Mouse (Mus musculus): ENCODE measurements around the gene Bckdhb. TPM values are rescaled to one million over a fixed set of nuclear protein-coding genes. Genes with fewer than 3 reads are reported as not detected.

The Bckdhb gene
- polyA plus RNA-seq, 1 experiment from 2014 or later, result 32.0 TPM

DNA sequence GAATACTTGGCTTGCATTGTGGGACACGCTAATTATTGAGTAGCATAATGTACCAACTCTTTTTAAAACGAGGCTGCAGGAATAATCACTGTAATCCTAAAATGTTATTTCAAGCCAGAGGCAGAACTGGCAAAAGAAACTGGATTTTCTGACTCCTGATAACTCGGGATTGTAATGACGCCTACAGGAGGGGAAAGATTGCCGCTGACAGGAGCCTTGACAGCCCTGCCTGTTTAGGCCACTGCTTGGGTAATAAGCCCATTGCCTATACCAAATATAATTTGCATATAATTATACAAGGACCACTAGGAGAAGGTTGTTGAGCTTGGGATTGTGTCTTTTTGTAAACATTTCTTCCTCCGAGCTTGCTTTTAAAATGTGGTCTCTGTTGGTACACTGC lies 145.3 kb downstream of the Bckdhb start:
- H3K27ac ChIP-seq (ENCODE audit: low read length), result no peak overlapping the region; the same call in 1 of the 2 replicates
- no peaks in the 10 kb centered on the region for H3K36me3 ChIP-seq (ENCODE audit: control insufficient read depth, insufficient read depth, low read length)
- peak; percentile 72 for ATAC-seq
- no peak overlapping the region for H3K4me2 ChIP-seq (ENCODE audit: low read length)
- H3K9ac ChIP-seq (ENCODE audit: low read depth, low read length), result no peak overlapping the region
- H3K9me3 ChIP-seq (replicated peaks; ENCODE audit: control insufficient read depth, low read length, poor library complexity, severe bottlenecking), result no peaks in the 10 kb centered on the region
- 54% methylated on average over 6 of the region's 6 CpGs for WGBS
- H3K4me3 ChIP-seq (ENCODE audit: low read depth, low read length), result no peak overlapping the region
- peaks cover 8% of the 10 kb centered on the region for H3K4me1 ChIP-seq (ENCODE audit: control insufficient read depth, insufficient read depth, low read length)
- no peaks in the 10 kb centered on the region for H3K27me3 ChIP-seq (ENCODE audit: control insufficient read depth, insufficient read depth, low read depth, low read length)

DNA sequence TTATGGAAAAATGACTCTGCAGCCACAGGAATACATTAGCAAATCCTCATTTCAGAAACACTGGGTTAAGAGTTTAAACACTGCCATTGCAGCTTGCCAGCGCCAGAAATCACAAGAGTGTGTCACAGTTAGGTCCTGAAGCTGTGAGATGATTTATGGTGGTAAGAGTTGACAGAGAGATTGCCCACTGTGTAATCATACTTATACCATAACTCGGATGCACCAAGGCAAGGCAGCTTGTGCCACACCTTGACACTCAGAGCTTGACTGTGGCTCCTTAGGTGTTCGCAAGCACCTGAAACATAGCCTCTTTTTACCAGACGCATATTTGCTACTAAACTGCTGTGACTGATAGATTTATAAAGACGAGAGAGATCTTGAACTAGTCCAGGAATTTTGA lies 145.8 kb downstream of the Bckdhb start:
- no peak overlapping the region for H3K9ac ChIP-seq (ENCODE audit: low read depth, low read length)
- 62% methylated on average over 5 of the region's 5 CpGs for WGBS
- H3K27ac ChIP-seq (ENCODE audit: low read length), result no peak overlapping the region
- peak; percentile 32; the same call in 1 of the 2 replicates for ATAC-seq
- no peak overlapping the region for H3K4me2 ChIP-seq (ENCODE audit: low read length)
- H3K4me1 ChIP-seq (ENCODE audit: control insufficient read depth, insufficient read depth, low read length), result peaks cover 8% of the 10 kb centered on the region
- H3K36me3 ChIP-seq (ENCODE audit: control insufficient read depth, insufficient read depth, low read length), result no peaks in the 10 kb centered on the region
- H3K27me3 ChIP-seq (ENCODE audit: control insufficient read depth, insufficient read depth, low read depth, low read length), result no peaks in the 10 kb centered on the region
- H3K9me3 ChIP-seq (replicated peaks; ENCODE audit: control insufficient read depth, low read length, poor library complexity, severe bottlenecking), result no peaks in the 10 kb centered on the region
- H3K4me3 ChIP-seq (ENCODE audit: low read depth, low read length), result no peak overlapping the region

DNA sequence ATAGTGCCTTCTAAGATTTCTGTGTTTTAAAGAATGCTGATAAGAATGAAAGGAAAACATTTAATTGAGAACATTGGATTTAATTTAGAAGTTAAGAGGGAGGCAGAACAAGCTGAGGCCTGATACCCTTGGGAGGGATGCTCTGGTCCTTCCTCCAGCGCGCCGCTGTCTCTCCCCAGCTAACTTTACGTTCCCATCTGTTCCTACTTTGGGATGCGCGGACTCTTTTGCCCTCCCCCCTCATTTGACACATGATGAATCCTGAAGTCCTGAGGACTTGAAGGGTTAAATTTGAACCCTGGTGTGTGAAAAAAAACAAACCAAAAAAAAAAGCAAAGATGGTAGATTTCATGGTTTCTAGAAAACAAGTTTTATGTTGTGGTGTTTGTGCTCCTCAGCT lies 147.6 kb downstream of the Bckdhb start:
- H3K4me3 ChIP-seq (ENCODE audit: low read depth, low read length), result no peak overlapping the region
- H3K9ac ChIP-seq (ENCODE audit: low read depth, low read length), result no peak overlapping the region
- H3K27me3 ChIP-seq (ENCODE audit: control insufficient read depth, insufficient read depth, low read depth, low read length), result no peaks in the 10 kb centered on the region
- H3K27ac ChIP-seq (ENCODE audit: low read length), result no peak overlapping the region
- ATAC-seq, result no peak
- no peak overlapping the region for H3K4me2 ChIP-seq (ENCODE audit: low read length)
- peaks cover 8% of the 10 kb centered on the region for H3K4me1 ChIP-seq (ENCODE audit: control insufficient read depth, insufficient read depth, low read length)
- 67% methylated on average over 6 of the region's 6 CpGs for WGBS
- H3K9me3 ChIP-seq (replicated peaks; ENCODE audit: control insufficient read depth, low read length, poor library complexity, severe bottlenecking), result no peaks in the 10 kb centered on the region
- no peaks in the 10 kb centered on the region for H3K36me3 ChIP-seq (ENCODE audit: control insufficient read depth, insufficient read depth, low read length)

DNA sequence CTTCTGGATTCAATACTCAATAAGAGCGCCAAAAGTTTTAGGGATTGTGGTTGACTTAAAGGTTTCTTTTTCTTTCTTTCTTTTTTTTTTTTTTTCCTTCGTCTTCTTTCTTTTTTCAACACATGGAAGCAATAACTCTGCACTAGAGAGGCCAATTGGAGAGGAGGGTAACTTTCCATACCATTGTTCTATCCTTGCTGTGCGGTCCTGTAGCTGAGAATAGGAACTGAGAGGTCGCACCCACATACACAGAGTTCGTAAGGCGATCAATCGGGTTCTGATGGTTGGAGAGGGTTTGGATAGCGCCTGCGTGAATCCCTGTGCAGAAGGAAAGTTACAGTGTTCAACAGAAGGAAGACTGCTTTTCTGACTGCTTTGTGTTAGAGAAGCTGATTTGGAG lies 148.3 kb downstream of the Bckdhb start:
- Histone ChIP-seq H3K27ac (ENCODE audit: low read length) (no peak overlapping the region), H3K27me3 (ENCODE audit: control insufficient read depth, insufficient read depth, low read depth, low read length) (no peaks in the 10 kb centered on the region), H3K4me1 (ENCODE audit: control insufficient read depth, insufficient read depth, low read length) (peaks cover 8% of the 10 kb centered on the region), H3K4me3 (ENCODE audit: low read depth, low read length) (no peak overlapping the region), H3K9me3 (replicated peaks; ENCODE audit: control insufficient read depth, low read length, poor library complexity, severe bottlenecking) (no peaks in the 10 kb centered on the region), H3K4me2 (ENCODE audit: low read length) (no peak overlapping the region), H3K36me3 (ENCODE audit: control insufficient read depth, insufficient read depth, low read length) (no peaks in the 10 kb centered on the region), H3K9ac (ENCODE audit: low read depth, low read length) (no peak overlapping the region)
- no peak for ATAC-seq
- 87% methylated on average over 9 of the region's 9 CpGs for WGBS

DNA sequence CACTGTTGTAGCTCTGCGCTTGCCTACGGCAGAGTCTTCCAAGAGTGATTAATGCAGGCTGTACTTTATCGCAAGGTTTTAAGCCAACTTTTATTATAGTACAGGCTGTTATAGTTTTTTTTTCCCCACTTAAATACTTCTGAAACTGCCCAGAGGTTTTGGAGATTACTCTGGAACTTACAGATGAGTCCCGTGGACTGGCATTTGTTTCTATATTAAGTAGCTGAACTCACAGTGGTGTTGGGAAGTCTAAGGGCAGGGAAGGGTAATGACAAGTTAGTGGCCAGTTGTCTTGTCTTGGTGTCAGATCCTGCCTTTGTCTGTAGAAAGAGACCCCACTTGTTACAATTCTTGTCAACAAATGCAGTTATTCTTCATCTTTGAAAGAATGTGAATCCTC lies 158.6 kb downstream of the Bckdhb start:
- Histone ChIP-seq H3K36me3 (ENCODE audit: control insufficient read depth, insufficient read depth, low read length) (no peaks in the 10 kb centered on the region), H3K27me3 (ENCODE audit: control insufficient read depth, insufficient read depth, low read depth, low read length) (no peaks in the 10 kb centered on the region), H3K27ac (ENCODE audit: low read length) (no peak overlapping the region), H3K4me2 (ENCODE audit: low read length) (no peak overlapping the region), H3K9me3 (replicated peaks; ENCODE audit: control insufficient read depth, low read length, poor library complexity, severe bottlenecking) (no peaks in the 10 kb centered on the region), H3K9ac (ENCODE audit: low read depth, low read length) (no peak overlapping the region), H3K4me1 (ENCODE audit: control insufficient read depth, insufficient read depth, low read length) (no peaks in the 10 kb centered on the region), H3K4me3 (ENCODE audit: low read depth, low read length) (no peak overlapping the region)
- WGBS, result 79% methylated on average over 4 of the region's 4 CpGs
- no peak for ATAC-seq

DNA sequence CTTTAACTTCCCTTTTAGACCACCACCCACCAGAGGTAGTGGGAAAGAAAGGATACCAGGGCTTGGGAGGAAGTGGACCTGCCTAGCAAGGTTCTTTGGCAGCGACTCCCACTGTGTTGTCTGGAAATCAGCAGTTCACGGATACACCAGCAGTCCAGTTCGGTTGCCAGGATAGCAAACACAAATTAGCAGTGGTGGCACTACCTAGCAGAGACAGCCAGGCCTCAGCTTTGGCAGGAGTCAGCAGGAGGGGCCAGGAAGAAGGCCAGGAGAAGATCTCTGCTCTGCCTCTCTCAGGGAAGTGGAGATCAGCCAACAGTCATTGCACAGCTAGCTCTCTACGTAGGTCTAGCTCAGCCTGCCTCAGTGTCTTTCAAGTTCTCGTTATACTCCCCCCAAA lies 159.7 kb downstream of the Bckdhb start:
- no peaks in the 10 kb centered on the region for H3K4me1 ChIP-seq (ENCODE audit: control insufficient read depth, insufficient read depth, low read length)
- H3K9ac ChIP-seq (ENCODE audit: low read depth, low read length), result no peak overlapping the region
- no peak overlapping the region for H3K4me3 ChIP-seq (ENCODE audit: low read depth, low read length)
- H3K36me3 ChIP-seq (ENCODE audit: control insufficient read depth, insufficient read depth, low read length), result no peaks in the 10 kb centered on the region
- no peak overlapping the region for H3K4me2 ChIP-seq (ENCODE audit: low read length)
- no peaks in the 10 kb centered on the region for H3K27me3 ChIP-seq (ENCODE audit: control insufficient read depth, insufficient read depth, low read depth, low read length)
- H3K27ac ChIP-seq (ENCODE audit: low read length), result no peak overlapping the region
- ATAC-seq, result no peak
- 94% methylated on average over 5 of the region's 5 CpGs for WGBS
- H3K9me3 ChIP-seq (replicated peaks; ENCODE audit: control insufficient read depth, low read length, poor library complexity, severe bottlenecking), result no peaks in the 10 kb centered on the region

DNA sequence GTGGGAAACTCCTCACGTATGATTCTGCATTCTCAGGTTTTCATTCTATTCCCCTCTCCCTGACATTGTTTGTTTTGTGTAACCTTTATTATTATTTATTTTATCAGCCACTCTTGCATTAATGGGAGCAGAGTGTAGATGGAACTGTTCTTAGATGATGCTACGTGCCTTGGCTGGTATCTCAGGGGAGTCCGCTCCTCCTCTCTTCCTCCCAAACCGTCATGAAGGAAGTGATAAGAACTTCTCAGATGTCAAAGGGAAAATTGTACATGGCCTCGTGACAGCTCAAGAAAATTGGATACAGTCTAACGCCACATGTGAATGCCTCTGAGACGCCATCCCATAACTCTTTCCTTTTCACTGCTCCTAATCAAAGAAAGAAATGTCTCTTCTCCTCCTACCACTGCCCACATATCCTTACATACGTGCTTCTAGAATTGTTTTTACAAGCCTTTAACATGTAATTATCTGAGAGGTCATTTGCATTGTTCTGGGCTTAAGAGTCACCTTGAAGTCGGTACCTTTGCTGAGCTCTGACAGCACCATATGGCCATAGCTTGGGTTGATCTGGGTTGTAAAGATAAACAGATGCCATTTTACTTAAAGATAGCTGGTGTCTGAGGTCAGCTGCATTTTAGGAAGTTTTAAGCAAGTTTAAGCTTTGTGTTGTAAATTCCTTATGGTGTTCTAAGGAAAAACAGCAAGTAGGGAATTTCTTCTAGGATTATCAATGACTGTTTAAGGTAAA lies 165.5 kb downstream of the Bckdhb start:
- H3K4me1 ChIP-seq (ENCODE audit: control insufficient read depth, insufficient read depth, low read length), result no peaks in the 10 kb centered on the region
- H3K4me3 ChIP-seq (ENCODE audit: low read depth, low read length), result no peak overlapping the region
- H3K9ac ChIP-seq (ENCODE audit: low read depth, low read length), result no peak overlapping the region
- no peak overlapping the region for H3K27ac ChIP-seq (ENCODE audit: low read length)
- WGBS, result 80% methylated on average over 9 of the region's 9 CpGs
- no peak overlapping the region for H3K4me2 ChIP-seq (ENCODE audit: low read length)
- ATAC-seq, result no peak
- H3K27me3 ChIP-seq (ENCODE audit: control insufficient read depth, insufficient read depth, low read depth, low read length), result no peaks in the 10 kb centered on the region
- H3K36me3 ChIP-seq (ENCODE audit: control insufficient read depth, insufficient read depth, low read length), result no peaks in the 10 kb centered on the region
- no peaks in the 10 kb centered on the region for H3K9me3 ChIP-seq (replicated peaks; ENCODE audit: control insufficient read depth, low read length, poor library complexity, severe bottlenecking)

DNA sequence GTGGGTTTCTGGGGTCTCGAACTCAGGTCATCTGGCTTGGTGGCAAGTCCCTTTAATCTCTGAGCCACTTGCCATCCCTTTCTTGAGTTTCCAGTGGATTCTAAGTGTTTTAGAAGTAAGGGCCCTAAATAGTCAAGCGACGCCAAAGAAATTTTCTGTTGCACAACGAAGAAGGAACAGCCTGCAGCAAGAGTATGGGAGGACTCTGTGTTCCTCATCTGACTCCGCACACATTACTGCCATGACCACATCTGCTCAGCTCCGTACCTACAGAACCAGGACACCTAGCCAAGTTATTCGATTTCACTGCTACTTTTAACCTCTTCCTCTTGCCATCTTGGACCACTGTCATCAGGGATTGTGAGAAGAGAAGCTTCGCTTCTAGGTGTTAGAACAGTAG lies 168.0 kb downstream of the Bckdhb start:
- no peak for ATAC-seq
- Histone ChIP-seq H3K36me3 (ENCODE audit: control insufficient read depth, insufficient read depth, low read length) (no peaks in the 10 kb centered on the region), H3K4me1 (ENCODE audit: control insufficient read depth, insufficient read depth, low read length) (no peaks in the 10 kb centered on the region), H3K9ac (ENCODE audit: low read depth, low read length) (no peak overlapping the region), H3K4me2 (ENCODE audit: low read length) (no peak overlapping the region), H3K27ac (ENCODE audit: low read length) (no peak overlapping the region), H3K9me3 (replicated peaks; ENCODE audit: control insufficient read depth, low read length, poor library complexity, severe bottlenecking) (no peaks in the 10 kb centered on the region), H3K27me3 (ENCODE audit: control insufficient read depth, insufficient read depth, low read depth, low read length) (no peaks in the 10 kb centered on the region), H3K4me3 (ENCODE audit: low read depth, low read length) (no peak overlapping the region)
- 96% methylated on average over 8 of the region's 8 CpGs for WGBS

DNA sequence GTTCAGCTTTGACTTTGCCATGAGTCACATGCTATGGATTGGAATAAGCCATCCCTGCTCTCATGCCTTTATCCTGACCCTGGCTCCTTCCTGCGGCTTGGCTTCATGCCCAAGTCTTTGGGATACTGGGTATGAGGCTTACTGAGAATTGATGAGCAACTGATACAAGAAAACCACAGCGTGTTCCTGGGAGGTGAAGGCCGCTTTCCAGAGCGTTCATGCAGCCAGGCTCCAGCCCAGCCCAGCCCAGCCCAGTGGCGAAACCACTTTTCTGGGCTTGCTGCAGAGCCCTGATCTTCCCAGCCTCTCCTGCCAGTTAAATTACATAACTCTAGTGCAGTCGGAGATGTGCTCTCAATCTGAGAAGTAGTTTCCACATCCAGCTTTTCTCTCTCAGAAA lies 169.2 kb downstream of the Bckdhb start:
- H3K36me3 ChIP-seq (ENCODE audit: control insufficient read depth, insufficient read depth, low read length), result no peaks in the 10 kb centered on the region
- ATAC-seq, result no peak
- no peak overlapping the region for H3K27ac ChIP-seq (ENCODE audit: low read length)
- H3K9me3 ChIP-seq (replicated peaks; ENCODE audit: control insufficient read depth, low read length, poor library complexity, severe bottlenecking), result no peaks in the 10 kb centered on the region
- H3K4me1 ChIP-seq (ENCODE audit: control insufficient read depth, insufficient read depth, low read length), result no peaks in the 10 kb centered on the region
- H3K4me3 ChIP-seq (ENCODE audit: low read depth, low read length), result no peak overlapping the region
- 89% methylated on average over 6 of the region's 6 CpGs for WGBS
- H3K9ac ChIP-seq (ENCODE audit: low read depth, low read length), result no peak overlapping the region
- no peak overlapping the region for H3K4me2 ChIP-seq (ENCODE audit: low read length)
- no peaks in the 10 kb centered on the region for H3K27me3 ChIP-seq (ENCODE audit: control insufficient read depth, insufficient read depth, low read depth, low read length)

Data from midbrain, embryonic 16.5 days (tissue).